Mouse (Mus musculus): ENCODE data around the gene Ttyh1. TPM values are rescaled to one million over a fixed set of nuclear protein-coding genes. Genes with fewer than 3 reads are reported as not detected.

Gene Ttyh1
- polyA plus RNA-seq, 1 experiment from 2014 or later = 2.7 TPM

GRCm38 (mm10) chr7:4138671-4139070, 19.5 kb downstream of the Ttyh1 start:
- Histone ChIP-seq H3K9me3 (ENCODE audit: low read length) (no peaks in the 10 kb centered on the region), H3K36me3 (ENCODE audit: insufficient read depth, low read length) (peaks cover 52% of the 10 kb centered on the region), H3K27ac (ENCODE audit: low read length) (no peak overlapping the region), H3K4me2 (replicated peaks; ENCODE audit: low read depth, low read length) (no peak overlapping the region), H3K27me3 (ENCODE audit: insufficient read depth, low read length) (no peaks in the 10 kb centered on the region), H3K9ac (replicated peaks; ENCODE audit: low read length) (no peak overlapping the region), H3K4me1 (ENCODE audit: insufficient read depth, low read length) (peaks cover 11% of the 10 kb centered on the region), H3K4me3 (ENCODE audit: low read length) (no peak overlapping the region)
- no peak for ATAC-seq (ENCODE audit: low FRiP score, low TSS enrichment)
- 95% methylated on average over 7 of the region's 7 CpGs for WGBS

GRCm38 (mm10) chr7:4139391-4139790, 20.2 kb downstream of the Ttyh1 start:
- Histone ChIP-seq H3K36me3 (ENCODE audit: insufficient read depth, low read length) (peaks cover 59% of the 10 kb centered on the region), H3K4me2 (replicated peaks; ENCODE audit: low read depth, low read length) (no peak overlapping the region), H3K27me3 (ENCODE audit: insufficient read depth, low read length) (no peaks in the 10 kb centered on the region), H3K9ac (replicated peaks; ENCODE audit: low read length) (no peak overlapping the region), H3K4me1 (ENCODE audit: insufficient read depth, low read length) (peaks cover 11% of the 10 kb centered on the region), H3K9me3 (ENCODE audit: low read length) (no peaks in the 10 kb centered on the region), H3K27ac (ENCODE audit: low read length) (no peak overlapping the region), H3K4me3 (ENCODE audit: low read length) (no peak overlapping the region)
- WGBS = 94% methylated on average over 5 of the region's 5 CpGs
- no peak for ATAC-seq (ENCODE audit: low FRiP score, low TSS enrichment)

- 94% methylated on average over 6 of the region's 6 CpGs for WGBS
- Histone ChIP-seq H3K9me3 (ENCODE audit: low read length) (no peaks in the 10 kb centered on the region), H3K9ac (replicated peaks; ENCODE audit: low read length) (no peak overlapping the region), H3K4me2 (replicated peaks; ENCODE audit: low read depth, low read length) (no peak overlapping the region), H3K36me3 (ENCODE audit: insufficient read depth, low read length) (peaks cover 83% of the 10 kb centered on the region), H3K27ac (ENCODE audit: low read length) (no peak overlapping the region), H3K4me3 (ENCODE audit: low read length) (no peak overlapping the region), H3K27me3 (ENCODE audit: insufficient read depth, low read length) (no peaks in the 10 kb centered on the region), H3K4me1 (ENCODE audit: insufficient read depth, low read length) (peaks cover 11% of the 10 kb centered on the region)
- no peak for ATAC-seq (ENCODE audit: low FRiP score, low TSS enrichment)
These were observed 22.6 kb downstream of the Ttyh1 start for GRCm38 (mm10) chr7:4141648-4142325.

GRCm38 (mm10) chr7:4142796-4143445, 23.7 kb downstream of the Ttyh1 start:
- H3K27me3 ChIP-seq (ENCODE audit: insufficient read depth, low read length) = no peaks in the 10 kb centered on the region
- ATAC-seq (ENCODE audit: low FRiP score, low TSS enrichment) = no peak
- peaks cover 92% of the 10 kb centered on the region for H3K36me3 ChIP-seq (ENCODE audit: insufficient read depth, low read length)
- no peak overlapping the region for H3K9ac ChIP-seq (replicated peaks; ENCODE audit: low read length)
- WGBS = 95% methylated on average over 10 of the region's 10 CpGs
- no peak overlapping the region for H3K4me3 ChIP-seq (ENCODE audit: low read length)
- H3K9me3 ChIP-seq (ENCODE audit: low read length) = no peaks in the 10 kb centered on the region
- H3K4me1 ChIP-seq (ENCODE audit: insufficient read depth, low read length) = peaks cover 9% of the 10 kb centered on the region
- H3K4me2 ChIP-seq (replicated peaks; ENCODE audit: low read depth, low read length) = no peak overlapping the region
- H3K27ac ChIP-seq (ENCODE audit: low read length) = no peak overlapping the region

GRCm38 (mm10) chr7:4143506-4143905, 24.3 kb downstream of the Ttyh1 start:
- Histone ChIP-seq H3K4me2 (replicated peaks; ENCODE audit: low read depth, low read length) (no peak overlapping the region), H3K4me1 (ENCODE audit: insufficient read depth, low read length) (peaks cover 9% of the 10 kb centered on the region), H3K27me3 (ENCODE audit: insufficient read depth, low read length) (no peaks in the 10 kb centered on the region), H3K4me3 (ENCODE audit: low read length) (no peak overlapping the region), H3K9me3 (ENCODE audit: low read length) (no peaks in the 10 kb centered on the region), H3K36me3 (ENCODE audit: insufficient read depth, low read length) (peaks cover 90% of the 10 kb centered on the region), H3K27ac (ENCODE audit: low read length) (no peak overlapping the region), H3K9ac (replicated peaks; ENCODE audit: low read length) (no peak overlapping the region)
- WGBS = 96% methylated on average over 19 of the region's 19 CpGs
- ATAC-seq (ENCODE audit: low FRiP score, low TSS enrichment) = no peak

- no peak for ATAC-seq (ENCODE audit: low FRiP score, low TSS enrichment)
- Histone ChIP-seq H3K4me1 (ENCODE audit: insufficient read depth, low read length) (peaks cover 11% of the 10 kb centered on the region), H3K36me3 (ENCODE audit: insufficient read depth, low read length) (peaks cover 85% of the 10 kb centered on the region), H3K9ac (replicated peaks; ENCODE audit: low read length) (no peak overlapping the region), H3K9me3 (ENCODE audit: low read length) (no peaks in the 10 kb centered on the region), H3K4me2 (replicated peaks; ENCODE audit: low read depth, low read length) (no peak overlapping the region), H3K27ac (ENCODE audit: low read length) (no peak overlapping the region), H3K27me3 (ENCODE audit: insufficient read depth, low read length) (no peaks in the 10 kb centered on the region), H3K4me3 (ENCODE audit: low read length) (no peak overlapping the region)
- 95% methylated on average over 13 of the region's 13 CpGs for WGBS
These were observed 24.8 kb downstream of the Ttyh1 start for GRCm38 (mm10) chr7:4144046-4144445.

- 94% methylated on average over 20 of the region's 20 CpGs for WGBS
- H3K4me3 ChIP-seq (ENCODE audit: low read length) = no peak overlapping the region
- no peaks in the 10 kb centered on the region for H3K9me3 ChIP-seq (ENCODE audit: low read length)
- H3K27ac ChIP-seq (ENCODE audit: low read length) = no peak overlapping the region
- H3K4me2 ChIP-seq (replicated peaks; ENCODE audit: low read depth, low read length) = no peak overlapping the region
- H3K4me1 ChIP-seq (ENCODE audit: insufficient read depth, low read length) = peaks cover 12% of the 10 kb centered on the region
- no peak for ATAC-seq (ENCODE audit: low FRiP score, low TSS enrichment)
- peaks cover 76% of the 10 kb centered on the region for H3K36me3 ChIP-seq (ENCODE audit: insufficient read depth, low read length)
- no peak overlapping the region for H3K9ac ChIP-seq (replicated peaks; ENCODE audit: low read length)
- H3K27me3 ChIP-seq (ENCODE audit: insufficient read depth, low read length) = no peaks in the 10 kb centered on the region
These were observed 25.8 kb downstream of the Ttyh1 start for GRCm38 (mm10) chr7:4144766-4145551.

GRCm38 (mm10) chr7:4145552-4146190, 26.5 kb downstream of the Ttyh1 start:
- WGBS = 65% methylated on average over 6 of the region's 6 CpGs

GRCm38 (mm10) chr7:4146241-4147180, 27.3 kb downstream of the Ttyh1 start:
- peaks cover 26% of the 10 kb centered on the region for H3K4me1 ChIP-seq (ENCODE audit: insufficient read depth, low read length)
- peaks cover 8% of the 10 kb centered on the region for H3K27me3 ChIP-seq (ENCODE audit: insufficient read depth, low read length)
- peaks cover 62% of the 10 kb centered on the region for H3K36me3 ChIP-seq (ENCODE audit: insufficient read depth, low read length)
- H3K9me3 ChIP-seq (ENCODE audit: low read length) = no peaks in the 10 kb centered on the region
- H3K27ac ChIP-seq (ENCODE audit: low read length) = no peak overlapping the region
- no peak for ATAC-seq (ENCODE audit: low FRiP score, low TSS enrichment)
- no peak overlapping the region for H3K4me3 ChIP-seq (ENCODE audit: low read length)
- 93% methylated on average over 23 of the region's 23 CpGs for WGBS
- no peak overlapping the region for H3K9ac ChIP-seq (replicated peaks; ENCODE audit: low read length)
- no peak overlapping the region for H3K4me2 ChIP-seq (replicated peaks; ENCODE audit: low read depth, low read length)

More at GRCm38 (mm10) chr7:4145552-4146190, 26.5 kb downstream of the Ttyh1 start:
- H3K27me3 ChIP-seq (ENCODE audit: insufficient read depth, low read length) = no peaks in the 10 kb centered on the region; the same call in 1 of the 2 replicates
- peaks cover 18% of the 10 kb centered on the region for H3K4me1 ChIP-seq (ENCODE audit: insufficient read depth, low read length)
- ATAC-seq (ENCODE audit: low FRiP score, low TSS enrichment) = no peak
- no peak overlapping the region for H3K27ac ChIP-seq (ENCODE audit: low read length)
- H3K36me3 ChIP-seq (ENCODE audit: insufficient read depth, low read length) = peaks cover 70% of the 10 kb centered on the region
- H3K4me3 ChIP-seq (ENCODE audit: low read length) = no peak overlapping the region
- H3K9me3 ChIP-seq (ENCODE audit: low read length) = no peaks in the 10 kb centered on the region
- no peak overlapping the region for H3K4me2 ChIP-seq (replicated peaks; ENCODE audit: low read depth, low read length)
- H3K9ac ChIP-seq (replicated peaks; ENCODE audit: low read length) = no peak overlapping the region

Measured in kidney, embryonic 16.5 days (tissue).